26 mouse cellular contexts compared by ENCODE assay signal in genomic region chr11:65333101-65333500, GRCm38 (mm10).
"Had no signal": no experiment of that assay in that cellular context is flagged by ENCODE, and none has a peak within 500 bp of the region (broad histone marks: within the 10 kb centered on the region; RNA-seq: fewer than 3 reads in every experiment).

No protein-coding gene starts in this region.

- H3K36me3 ChIP-seq: embryonic facial prominence, embryonic 10.5 days; embryonic facial prominence, embryonic 12.5 days; embryonic facial prominence, embryonic 13.5 days; embryonic facial prominence, embryonic 15.5 days; forebrain, embryonic 10.5 days; forebrain, embryonic 12.5 days; forebrain, embryonic 15.5 days had no signal

- H3K27me3 ChIP-seq: embryonic facial prominence, embryonic 12.5 days; embryonic facial prominence, embryonic 13.5 days; embryonic facial prominence, embryonic 15.5 days; forebrain, embryonic 12.5 days; forebrain, embryonic 13.5 days; forebrain, embryonic 15.5 days had no signal

- DNase-seq: cerebellum, adult 2 months; cerebellum, adult 8-10 months; cerebellum, adult 9-10 months; cerebellum, adult 9-11 months; cerebellum, postnatal 10 days; cerebellum, postnatal 14 days; cerebellum, postnatal 25 days; cerebellum, postnatal 36 days; embryo, embryonic 11 days; forebrain, postnatal 0 days; gastrocnemius, adult 2 months; gastrocnemius, postnatal 10 days; gastrocnemius, postnatal 14 days; gastrocnemius, postnatal 25 days; gastrocnemius, postnatal 36 days; heart, adult 18-20 months; heart, adult 2 months had no signal

- H3K4me1 ChIP-seq: embryonic facial prominence, embryonic 10.5 days; embryonic facial prominence, embryonic 12.5 days; embryonic facial prominence, embryonic 15.5 days; forebrain, embryonic 10.5 days; forebrain, embryonic 12.5 days; forebrain, embryonic 13.5 days; forebrain, embryonic 15.5 days had no signal

- H3K4me3 ChIP-seq: embryonic facial prominence, embryonic 10.5 days; embryonic facial prominence, embryonic 12.5 days; embryonic facial prominence, embryonic 13.5 days; embryonic facial prominence, embryonic 15.5 days; erythroblast, embryonic 14.5 days; forebrain, embryonic 10.5 days; forebrain, embryonic 12.5 days; forebrain, embryonic 13.5 days; forebrain, embryonic 15.5 days; gastrocnemius, adult 2 months; heart, adult 2 months had no signal

- H3K9me3 ChIP-seq: embryonic facial prominence, embryonic 10.5 days; embryonic facial prominence, embryonic 12.5 days; embryonic facial prominence, embryonic 13.5 days; embryonic facial prominence, embryonic 15.5 days; forebrain, embryonic 10.5 days; forebrain, embryonic 12.5 days; forebrain, embryonic 13.5 days; forebrain, embryonic 15.5 days had no signal

- H3K27ac ChIP-seq: embryonic facial prominence, embryonic 10.5 days; embryonic facial prominence, embryonic 12.5 days; embryonic facial prominence, embryonic 13.5 days; embryonic facial prominence, embryonic 15.5 days; forebrain, embryonic 10.5 days; forebrain, embryonic 12.5 days; forebrain, embryonic 13.5 days; forebrain, embryonic 15.5 days; gastrocnemius, adult 2 months; heart, adult 2 months had no signal
